Mouse (Mus musculus) liver, embryonic 13.5 days (tissue): ENCODE data around the gene Slc23a2. TPM values are rescaled to one million over a fixed set of nuclear protein-coding genes. Genes with fewer than 3 reads are reported as not detected.

Experiments used
- ATAC-seq: fragments of 200-750 bp; cut with Nextera tagmentation; 2 replicates; pipeline ENCODE4 v1.8.0; 2017; ENCODE audit warnings: low read depth, mild to moderate bottlenecking, moderate number of reproducible peaks, moderate library complexity
- DNase-seq: peaks from one replicate; pipeline ENCODE4 v3.0.0; 2022
- H3K27ac ChIP-seq: fragments of 300-500 bp; sonication (generic); 2 replicates; pipeline ENCODE4 v1.5.1; 2015; ENCODE audit warnings: moderate library complexity, mild to moderate bottlenecking, inconsistent platforms
- H3K27me3 ChIP-seq: fragments of 300-500 bp; sonication (generic); 2 replicates; pipeline ENCODE4 v1.6.1; 2015; ENCODE audit warnings: mild to moderate bottlenecking, inconsistent platforms
- H3K36me3 ChIP-seq: fragments of 300-500 bp; sonication (generic); 2 replicates; pipeline ENCODE4 v1.6.1; 2015; ENCODE audit warnings: mild to moderate bottlenecking, inconsistent platforms
- H3K4me1 ChIP-seq: fragments of 300-500 bp; sonication (generic); replicated peaks from 2 replicates; pipeline ENCODE4 v1.6.1; 2015; ENCODE audit warnings: inconsistent platforms
- H3K4me2 ChIP-seq: fragments of 300-500 bp; sonication (generic); 2 replicates; pipeline ENCODE4 v1.6.1; 2015; ENCODE audit warnings: inconsistent platforms, mild to moderate bottlenecking, moderate library complexity
- H3K4me3 ChIP-seq: fragments of 300-500 bp; sonication (generic); replicated peaks from 2 replicates; pipeline ENCODE4 v1.5.1; 2015; ENCODE audit warnings: mild to moderate bottlenecking, inconsistent platforms
- H3K9ac ChIP-seq: fragments of 300-500 bp; sonication (generic); 2 replicates; pipeline ENCODE4 v1.6.1; 2015; ENCODE audit warnings: mild to moderate bottlenecking, inconsistent platforms
- H3K9me3 ChIP-seq: fragments of 300-500 bp; sonication (generic); replicated peaks from 2 replicates; pipeline ENCODE4 v1.6.1; 2016; ENCODE audit warnings: inconsistent platforms
- WGBS: fragments of 180-500 bp; shearing (Covaris S2); methylation state at CpG from one replicate; pipeline ENCODE4 v1.1.7; 2015; ENCODE audit not compliant: insufficient replicate concordance; 5-methylcytosine and 5-hydroxymethylcytosine counted together
- polyA plus RNA-seq: library from polyadenylated mRNA; unstranded; fragments of >200 nt; fragmentation: Nextera tagmentation; extraction: Ambion mirVana; gene quantifications from 2 replicates; pipeline ENCODE4 v1.2.1, GENCODE M21; 2015

The Slc23a2 gene
- polyA plus RNA-seq, 1 experiment from 2014 or later, result 2.8 TPM

DNA sequence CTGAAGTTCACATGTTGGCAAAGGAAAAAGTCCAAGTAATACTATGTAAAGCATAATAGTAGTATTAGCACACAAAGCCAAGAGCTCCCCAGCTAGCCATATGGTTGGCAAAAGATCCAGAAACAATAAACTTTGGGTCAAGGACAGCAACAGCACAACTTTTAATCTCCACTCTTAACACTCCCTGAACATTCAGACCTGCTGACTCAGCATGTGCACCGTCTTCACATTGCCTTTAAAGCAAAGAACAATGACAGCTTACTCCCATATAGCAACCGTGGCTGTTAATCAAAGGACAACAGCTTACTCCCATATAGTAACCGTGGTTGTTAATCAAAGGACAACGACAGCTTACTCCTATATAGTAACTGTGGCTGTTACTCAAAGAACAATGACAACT is 48.3 kb downstream of the Slc23a2 start:
- Histone ChIP-seq H3K27ac (no peak overlapping the region), H3K4me2 (no peak overlapping the region), H3K36me3 (0 out of 2 replicates have a peak, but pooled peaks cover 7% of the 10 kb centered on the region), H3K9ac (no peak overlapping the region), H3K9me3 (no peaks in the 10 kb centered on the region), H3K4me3 (no peak overlapping the region), H3K4me1 (peaks cover 15% of the 10 kb centered on the region), H3K27me3 (no peaks in the 10 kb centered on the region)
- DNase-seq (no peak), ATAC-seq (no peak)
- WGBS, result 52% methylated on average over 4 of the region's 4 CpGs

DNA sequence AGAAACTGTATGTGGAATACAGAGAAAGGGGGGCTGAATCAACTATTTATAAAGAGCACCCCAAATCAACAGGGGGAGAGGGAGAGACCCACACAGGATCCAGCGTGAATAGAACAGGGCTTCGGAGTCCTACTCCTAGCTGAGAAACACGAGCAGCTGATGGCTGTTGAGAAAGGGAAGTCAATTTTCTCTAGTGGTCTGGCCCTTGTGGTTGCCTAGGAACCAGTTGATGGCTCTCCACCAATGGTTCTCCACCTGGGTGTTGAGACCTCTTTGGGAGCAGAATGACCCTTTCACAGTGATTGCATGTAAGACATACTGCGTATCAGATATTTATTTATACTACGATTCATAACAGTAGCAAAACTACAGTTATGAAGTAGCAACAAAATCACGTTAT is 49.1 kb downstream of the Slc23a2 start:
- no peak overlapping the region for H3K9ac ChIP-seq
- peaks cover 15% of the 10 kb centered on the region for H3K4me1 ChIP-seq
- H3K27me3 ChIP-seq, result no peaks in the 10 kb centered on the region
- H3K27ac ChIP-seq, result no peak overlapping the region
- DNase-seq (no peak), ATAC-seq (no peak)
- H3K9me3 ChIP-seq, result no peaks in the 10 kb centered on the region
- H3K4me3 ChIP-seq, result no peak overlapping the region
- no peak overlapping the region for H3K4me2 ChIP-seq
- 0 out of 2 replicates have a peak, but pooled peaks cover 7% of the 10 kb centered on the region for H3K36me3 ChIP-seq
- 59% methylated on average over 6 of the region's 6 CpGs for WGBS

DNA sequence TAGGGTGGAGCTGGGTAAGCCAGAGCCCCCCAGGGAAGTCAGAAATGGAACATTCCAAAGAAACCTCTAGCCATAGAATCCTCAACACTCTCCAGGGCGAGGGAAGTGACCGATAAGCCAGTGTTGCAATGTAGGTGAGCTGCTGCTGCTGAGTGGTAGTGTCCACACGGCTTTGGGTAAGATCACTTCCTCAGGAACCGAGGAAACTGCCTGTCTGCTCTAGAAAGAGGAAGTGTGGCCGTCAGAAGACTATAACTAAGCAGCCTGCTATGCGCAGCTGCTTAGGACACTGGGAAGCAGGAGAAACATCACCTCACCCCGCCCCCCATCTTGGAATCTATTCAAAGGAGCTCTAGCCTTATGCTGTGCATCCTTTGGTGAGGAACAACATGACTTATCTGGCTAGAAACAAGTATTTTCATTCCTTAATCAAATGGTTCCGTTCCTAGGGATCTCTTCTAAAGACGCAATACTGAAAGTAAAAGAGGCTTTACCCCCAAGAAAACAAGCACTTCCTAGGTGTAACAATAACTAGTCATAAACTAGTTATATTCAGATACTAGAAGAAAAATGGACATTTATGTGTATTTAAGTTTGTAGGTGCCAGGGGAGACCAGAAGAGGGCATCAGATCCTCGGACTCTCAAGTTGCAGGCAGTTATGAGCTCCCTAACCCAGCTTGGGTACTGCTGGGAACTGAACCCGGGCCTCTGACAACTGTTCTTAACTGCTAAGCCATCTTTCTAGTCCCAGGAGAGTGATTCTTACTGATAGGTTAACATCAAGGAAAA is 50.3 kb downstream of the Slc23a2 start:
- H3K4me2 ChIP-seq, result no peak overlapping the region
- DNase-seq (no peak), ATAC-seq (peak; percentile 59)
- H3K4me1 ChIP-seq, result peaks cover 20% of the 10 kb centered on the region
- H3K4me3 ChIP-seq, result no peak overlapping the region
- no peaks in the 10 kb centered on the region for H3K9me3 ChIP-seq
- no peak overlapping the region for H3K9ac ChIP-seq
- H3K27ac ChIP-seq, result no peak overlapping the region
- 0 out of 2 replicates have a peak, but pooled peaks cover 7% of the 10 kb centered on the region for H3K36me3 ChIP-seq
- no peaks in the 10 kb centered on the region for H3K27me3 ChIP-seq
- WGBS, result 36% methylated on average over 11 of the region's 11 CpGs

DNA sequence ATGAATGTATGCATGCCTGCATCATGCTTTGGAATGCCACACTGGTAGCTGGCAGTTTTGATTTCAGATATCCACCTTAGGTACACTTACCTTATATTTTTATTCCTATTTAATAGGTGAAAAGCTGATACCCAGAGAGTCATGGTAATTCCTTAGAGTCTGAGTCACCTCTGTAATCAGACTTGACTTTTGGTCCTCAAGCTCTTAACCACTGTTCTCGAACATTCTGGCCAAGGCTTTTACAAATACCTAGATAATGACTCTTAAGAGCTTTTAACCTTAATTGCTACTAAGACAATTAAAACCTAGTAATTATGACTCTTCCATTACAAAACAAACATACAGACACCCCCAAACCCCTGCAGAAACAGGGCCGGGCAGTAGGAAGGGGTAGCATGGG is 51.2 kb downstream of the Slc23a2 start:
- Histone ChIP-seq H3K27ac (no peak overlapping the region), H3K4me2 (no peak overlapping the region), H3K36me3 (peaks cover 3% of the 10 kb centered on the region; the same call in 1 of the 2 replicates), H3K4me3 (no peak overlapping the region), H3K9me3 (no peaks in the 10 kb centered on the region), H3K4me1 (peaks cover 20% of the 10 kb centered on the region), H3K27me3 (no peaks in the 10 kb centered on the region), H3K9ac (no peak overlapping the region)
- ATAC-seq, result no peak
- no peak for DNase-seq
- 71% methylated on average over 2 of the region's 2 CpGs for WGBS

DNA sequence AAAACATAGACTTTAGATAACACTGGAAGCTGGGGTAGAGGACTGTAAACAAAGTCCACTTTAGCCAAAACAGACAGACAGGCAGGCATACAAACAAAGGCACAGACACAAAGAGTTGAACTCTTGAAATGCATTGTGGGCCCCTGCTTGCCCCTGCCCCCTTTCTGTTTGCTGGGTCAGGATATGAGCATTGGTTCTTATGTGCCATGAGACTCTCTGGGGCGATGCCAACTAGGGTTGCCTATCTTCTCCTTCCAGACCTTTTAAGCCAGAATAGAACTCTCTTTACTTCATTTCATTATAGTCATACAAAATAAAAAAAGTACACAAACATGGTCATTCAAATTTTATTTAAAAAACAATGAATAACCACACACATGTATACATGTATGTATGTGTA is 51.6 kb downstream of the Slc23a2 start:
- peaks cover 20% of the 10 kb centered on the region for H3K4me1 ChIP-seq
- H3K4me2 ChIP-seq, result no peak overlapping the region
- no peak overlapping the region for H3K9ac ChIP-seq
- 78% methylated on average over 1 of the region's 1 CpGs for WGBS
- DNase-seq (no peak), ATAC-seq (no peak)
- no peak overlapping the region for H3K4me3 ChIP-seq
- no peaks in the 10 kb centered on the region for H3K9me3 ChIP-seq
- H3K36me3 ChIP-seq, result peaks cover 8% of the 10 kb centered on the region; the same call in 1 of the 2 replicates
- H3K27me3 ChIP-seq, result no peaks in the 10 kb centered on the region
- peak overlapping the region; percentile 16; the same call in 1 of the 2 replicates for H3K27ac ChIP-seq

DNA sequence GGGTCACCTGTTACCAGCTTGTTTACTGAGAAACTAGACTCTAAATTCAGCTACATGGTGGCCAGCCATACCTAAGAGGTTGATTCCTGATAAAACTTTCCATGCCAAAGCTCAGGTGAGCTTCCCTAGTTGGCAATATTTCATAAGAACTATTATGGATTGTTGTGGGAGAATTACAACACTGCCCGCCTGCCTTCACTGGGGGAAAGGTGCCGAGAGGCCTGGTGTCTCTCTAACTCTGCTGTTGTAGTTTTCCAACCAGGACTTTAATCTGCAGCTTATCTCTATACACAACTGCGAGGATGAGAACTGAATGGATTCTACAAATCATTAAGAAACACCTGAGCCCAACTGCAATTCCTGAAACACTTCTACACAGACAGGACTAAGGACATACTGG is 52.2 kb downstream of the Slc23a2 start:
- Histone ChIP-seq H3K27ac (peak overlapping the region; percentile 16; the same call in 1 of the 2 replicates), H3K4me3 (no peak overlapping the region), H3K9ac (no peak overlapping the region), H3K27me3 (no peaks in the 10 kb centered on the region), H3K9me3 (no peaks in the 10 kb centered on the region), H3K36me3 (peaks cover 14% of the 10 kb centered on the region; the same call in 1 of the 2 replicates), H3K4me2 (no peak overlapping the region), H3K4me1 (peaks cover 20% of the 10 kb centered on the region)
- DNase-seq (no peak), ATAC-seq (no peak)
- 70% methylated on average over 3 of the region's 3 CpGs for WGBS

DNA sequence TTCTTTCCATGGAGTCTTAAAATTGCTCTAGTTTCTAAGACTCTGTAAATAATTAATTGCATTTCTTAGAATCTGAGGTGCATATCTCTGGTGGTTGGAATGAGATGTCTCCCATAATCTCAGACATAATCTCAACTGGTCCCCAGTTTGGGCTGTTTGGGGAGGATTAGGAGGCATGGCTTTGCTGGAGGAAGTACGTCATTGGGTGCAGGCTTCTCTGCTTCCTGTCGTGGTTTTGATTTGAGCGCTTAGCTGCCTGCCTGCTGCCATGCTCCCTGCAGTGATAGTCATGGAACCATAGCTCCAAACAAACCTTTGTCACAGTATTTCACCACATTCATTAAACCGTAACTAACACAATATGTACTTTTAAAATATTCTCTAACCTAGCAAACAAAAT is 53.2 kb downstream of the Slc23a2 start:
- Histone ChIP-seq H3K4me2 (no peak overlapping the region), H3K9ac (no peak overlapping the region), H3K4me1 (peaks cover 20% of the 10 kb centered on the region), H3K4me3 (no peak overlapping the region), H3K9me3 (no peaks in the 10 kb centered on the region), H3K27me3 (no peaks in the 10 kb centered on the region), H3K36me3 (peaks cover 18% of the 10 kb centered on the region; the same call in 1 of the 2 replicates), H3K27ac (no peak overlapping the region)
- 46% methylated on average over 4 of the region's 4 CpGs for WGBS
- DNase-seq (no peak), ATAC-seq (no peak)

DNA sequence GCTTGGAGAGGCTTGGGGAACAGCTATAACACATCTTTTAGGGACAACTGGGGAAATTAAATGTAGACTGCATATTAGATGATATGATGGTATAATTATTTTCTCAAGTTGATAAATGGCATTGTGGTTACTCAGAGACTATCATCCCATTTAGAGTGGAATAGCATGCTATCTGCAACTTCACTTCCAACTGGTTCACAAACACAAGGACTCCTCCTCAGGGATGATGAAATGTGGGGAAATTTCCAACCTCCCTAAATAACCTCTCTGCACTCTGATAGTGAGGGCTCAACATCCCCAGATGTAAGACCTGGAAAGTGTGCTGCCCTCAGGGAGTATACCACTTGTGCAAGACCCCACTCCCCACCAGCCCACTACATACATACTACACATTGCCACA is 60.1 kb downstream of the Slc23a2 start:
- Histone ChIP-seq H3K9ac (no peak overlapping the region), H3K4me1 (no peaks in the 10 kb centered on the region), H3K4me2 (no peak overlapping the region), H3K4me3 (no peak overlapping the region), H3K36me3 (peaks cover 18% of the 10 kb centered on the region; the same call in 1 of the 2 replicates), H3K27ac (no peak overlapping the region), H3K9me3 (no peaks in the 10 kb centered on the region), H3K27me3 (no peaks in the 10 kb centered on the region)
- no peak for DNase-seq
- no peak for ATAC-seq

DNA sequence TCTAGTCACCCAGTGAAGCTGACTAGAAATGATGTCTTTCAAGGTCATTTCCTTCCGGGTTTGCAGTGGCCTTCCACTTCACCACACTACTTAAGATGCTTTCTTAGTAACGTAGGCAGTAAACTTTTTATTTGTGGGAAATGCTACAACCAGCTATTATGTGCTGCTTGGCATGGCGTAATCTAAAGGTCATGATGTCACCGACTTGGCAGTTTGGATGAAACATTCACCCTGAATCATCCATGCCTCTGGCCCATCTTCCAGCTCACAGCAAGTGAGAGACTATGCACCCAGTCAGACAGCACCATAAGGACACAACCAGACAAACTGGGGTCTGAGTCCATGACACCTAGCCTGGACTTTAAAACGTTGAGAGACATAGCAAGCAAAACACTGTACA is 60.5 kb downstream of the Slc23a2 start:
- 72% methylated on average over 5 of the region's 5 CpGs for WGBS
- Histone ChIP-seq H3K9me3 (no peaks in the 10 kb centered on the region), H3K4me1 (no peaks in the 10 kb centered on the region), H3K4me3 (no peak overlapping the region), H3K27me3 (no peaks in the 10 kb centered on the region), H3K36me3 (peaks cover 18% of the 10 kb centered on the region; the same call in 1 of the 2 replicates), H3K9ac (no peak overlapping the region), H3K27ac (no peak overlapping the region), H3K4me2 (no peak overlapping the region)
- DNase-seq (no peak), ATAC-seq (no peak)

DNA sequence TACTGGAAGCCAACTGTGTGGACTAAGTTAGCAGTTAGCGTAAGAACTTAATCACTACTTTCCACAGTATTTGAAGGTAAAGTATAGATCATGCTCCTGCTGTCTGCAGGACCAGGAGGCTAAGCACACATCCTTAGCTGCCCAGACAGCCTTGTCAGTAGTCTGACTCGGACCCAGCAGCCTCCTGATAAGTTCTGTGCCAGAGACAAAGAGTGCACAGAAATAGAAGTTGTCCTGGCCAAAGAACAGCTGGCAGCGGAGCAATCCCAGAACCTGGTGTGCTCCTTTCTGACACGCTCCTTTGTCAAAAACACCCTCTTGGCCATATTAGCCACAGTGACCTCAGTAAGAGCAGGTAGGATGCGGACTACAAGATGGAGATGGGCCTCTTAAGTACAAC is 65.8 kb downstream of the Slc23a2 start:
- WGBS, result 71% methylated on average over 5 of the region's 5 CpGs
- H3K9ac ChIP-seq, result no peak overlapping the region
- H3K4me1 ChIP-seq, result no peaks in the 10 kb centered on the region
- DNase-seq, result no peak
- ATAC-seq, result no peak
- no peaks in the 10 kb centered on the region for H3K27me3 ChIP-seq
- no peak overlapping the region for H3K4me3 ChIP-seq
- H3K27ac ChIP-seq, result no peak overlapping the region
- H3K36me3 ChIP-seq, result peaks cover 8% of the 10 kb centered on the region; the same call in 1 of the 2 replicates
- H3K4me2 ChIP-seq, result no peak overlapping the region
- no peaks in the 10 kb centered on the region for H3K9me3 ChIP-seq

DNA sequence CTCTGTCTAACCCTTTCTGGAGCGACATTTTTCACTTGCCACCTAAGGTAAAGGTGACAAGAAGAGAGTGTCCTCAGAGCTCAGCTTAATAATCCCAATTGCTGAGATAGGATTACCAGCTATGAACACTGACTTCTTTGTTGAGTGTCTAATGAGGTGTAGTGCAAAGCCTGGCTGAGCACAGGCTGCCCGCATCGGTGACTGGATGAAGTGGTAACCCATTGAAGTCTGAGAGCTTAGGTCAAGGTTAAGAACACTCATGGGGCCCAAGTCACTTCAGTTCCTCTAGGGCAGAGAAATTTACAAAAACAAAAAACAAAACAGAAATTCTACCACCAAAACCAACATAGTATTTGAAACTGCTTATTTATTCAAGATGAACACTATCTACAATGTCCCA is 71.9 kb downstream of the Slc23a2 start:
- peaks cover 16% of the 10 kb centered on the region for H3K36me3 ChIP-seq
- no peaks in the 10 kb centered on the region for H3K9me3 ChIP-seq
- no peaks in the 10 kb centered on the region for H3K4me1 ChIP-seq
- no peak overlapping the region for H3K27ac ChIP-seq
- 79% methylated on average over 3 of the region's 3 CpGs for WGBS
- H3K27me3 ChIP-seq, result no peaks in the 10 kb centered on the region
- ATAC-seq (no peak), DNase-seq (no peak)
- no peak overlapping the region for H3K9ac ChIP-seq
- H3K4me3 ChIP-seq, result no peak overlapping the region
- H3K4me2 ChIP-seq, result no peak overlapping the region
